ENCODE assay signal across 8 mouse cellular contexts in genomic region chr8:117802299-117802689, GRCm38 (mm10). TPM values are rescaled to one million over a fixed set of nuclear protein-coding genes. Genes with fewer than 3 reads are reported as not detected.
DNase-seq lines count a peak whose midpoint lies in the region; ATAC-seq lines count a peak whose summit lies in the region.

No protein-coding gene starts in this region.

- peak overlapping the region; percentile 95 for H3K27ac ChIP-seq in lung, embryonic 16.5 days (ENCODE audit: low read length)
- peak overlapping the region; percentile 90 for H3K27ac ChIP-seq in intestine, embryonic 14.5 days (ENCODE audit: low read depth)
- H3K27ac ChIP-seq in midbrain, embryonic 14.5 days (replicated peaks; ENCODE audit: low read depth, low read length): peak overlapping the region; percentile 71; the same call in 1 of the 2 replicates

- WGBS in lung, embryonic 16.5 days: 3% methylated on average over 11 of the region's 11 CpGs
- 2% methylated on average over 11 of the region's 11 CpGs for WGBS in intestine, embryonic 14.5 days
- WGBS in midbrain, embryonic 14.5 days: 2% methylated on average over 11 of the region's 11 CpGs

- no peaks in the 10 kb centered on the region for H3K27me3 ChIP-seq in lung, embryonic 16.5 days (ENCODE audit: control insufficient read depth, insufficient read depth, low read depth, low read length)
- no peaks in the 10 kb centered on the region for H3K27me3 ChIP-seq in intestine, embryonic 14.5 days (replicated peaks; ENCODE audit: control insufficient read depth, insufficient read depth, low read length)
- H3K27me3 ChIP-seq in midbrain, embryonic 14.5 days (ENCODE audit: control insufficient read depth, insufficient read depth, low read length): no peaks in the 10 kb centered on the region

- H3K4me1 ChIP-seq in lung, embryonic 16.5 days (replicated peaks; ENCODE audit: control insufficient read depth, insufficient read depth, low read length): peaks cover 13% of the 10 kb centered on the region
- H3K4me1 ChIP-seq in intestine, embryonic 14.5 days (replicated peaks; ENCODE audit: control insufficient read depth, insufficient read depth, low read length): peaks cover 12% of the 10 kb centered on the region
- H3K4me1 ChIP-seq in midbrain, embryonic 14.5 days (ENCODE audit: control insufficient read depth, insufficient read depth, low read length): peaks cover 23% of the 10 kb centered on the region

- ATAC-seq in lung, embryonic 16.5 days (ENCODE audit: low read depth): peak; percentile 46
- ATAC-seq in intestine, embryonic 14.5 days (replicated peaks; ENCODE audit: low FRiP score, low TSS enrichment, low read depth): peak; percentile 64
- peak; percentile 62 for ATAC-seq in midbrain, embryonic 14.5 days (ENCODE audit: low FRiP score, low TSS enrichment)

- peak overlapping the region; percentile 83 for H3K4me2 ChIP-seq in lung, embryonic 16.5 days (ENCODE audit: low read depth, low read length)
- peak overlapping the region; percentile 66 for H3K4me2 ChIP-seq in intestine, embryonic 14.5 days (ENCODE audit: low read length)
- H3K4me2 ChIP-seq in midbrain, embryonic 14.5 days (ENCODE audit: low read length): peak overlapping the region; percentile 67

- H3K36me3 ChIP-seq in lung, embryonic 16.5 days (ENCODE audit: control insufficient read depth, insufficient read depth, low read length): peaks cover 7% of the 10 kb centered on the region; the same call in 1 of the 2 replicates
- H3K36me3 ChIP-seq in intestine, embryonic 14.5 days (ENCODE audit: control insufficient read depth, insufficient read depth, low read length): peaks cover 21% of the 10 kb centered on the region
- H3K36me3 ChIP-seq in midbrain, embryonic 14.5 days (ENCODE audit: control insufficient read depth, insufficient read depth, low read length): peaks cover 1% of the 10 kb centered on the region; the same call in 1 of the 2 replicates

- H3K9me3 ChIP-seq in lung, embryonic 16.5 days (ENCODE audit: control insufficient read depth, low read length): no peaks in the 10 kb centered on the region
- no peaks in the 10 kb centered on the region for H3K9me3 ChIP-seq in intestine, embryonic 14.5 days (ENCODE audit: control insufficient read depth, low read length)
- no peaks in the 10 kb centered on the region for H3K9me3 ChIP-seq in midbrain, embryonic 14.5 days (ENCODE audit: control insufficient read depth, low read length)

- peak overlapping the region; percentile 95 for H3K4me3 ChIP-seq in lung, embryonic 16.5 days (ENCODE audit: low read length)
- peak overlapping the region; percentile 93 for H3K4me3 ChIP-seq in intestine, embryonic 14.5 days (ENCODE audit: low read depth, low read length)
- H3K4me3 ChIP-seq in midbrain, embryonic 14.5 days (replicated peaks; ENCODE audit: low read depth, low read length): peak overlapping the region; percentile 61

- peak overlapping the region; percentile 71 for H3K9ac ChIP-seq in lung, embryonic 16.5 days (ENCODE audit: low read length)
- peak overlapping the region; percentile 55 for H3K9ac ChIP-seq in intestine, embryonic 14.5 days (ENCODE audit: low read length)
- H3K9ac ChIP-seq in midbrain, embryonic 14.5 days (replicated peaks; ENCODE audit: low read length): peak overlapping the region; percentile 31; the same call in 1 of the 2 replicates

- peak; percentile 21 for DNase-seq in cerebellum, adult 8-10 months
- no peak for DNase-seq in cerebellum, adult 18-20 months
- no peak for DNase-seq in lung, postnatal 10 days
- DNase-seq in intestine, embryonic 14.5 days (ENCODE audit: low spot score): no peak
- no peak for DNase-seq in midbrain, embryonic 14.5 days
- no peak for DNase-seq in adrenal gland, adult 2 months
- no peak for DNase-seq in layer of hippocampus, postnatal 25 days (ENCODE audit: extremely low spot score in 1 of 2, low spot score in 1 of 2)

RNA-seq across cellular contexts. Expression of gene Mphosph6, which starts 0.6 kb away (rescaled TPM):
- 53.5 and 58.1 TPM in 2 replicates for polyA plus RNA-seq in lung, embryonic 16.5 days (2015; fragmentation: Nextera tagmentation; extraction: Ambion mirVana)
- 52.6 and 53.9 TPM in 2 replicates for polyA plus RNA-seq in intestine, embryonic 14.5 days (2014; fragmentation: Nextera tagmentation; extraction: Ambion mirVana)
- polyA plus RNA-seq in midbrain, embryonic 14.5 days (2014; fragmentation: Nextera tagmentation; extraction: Ambion mirVana): 32.7 and 33.3 TPM in 2 replicates
- 10 to 100 TPM; 15.2 to 18.5 TPM for total RNA-seq in adrenal gland, adult 2 months (2021)
- polyA plus RNA-seq in adrenal gland, adult 2 months (2012; rRNA removed): 1.0 and 2.2 TPM in 2 replicates
- total RNA-seq in layer of hippocampus, postnatal 25 days (2021): 10 to 100 TPM; 18.1 to 24.8 TPM

Comparison
In these comparisons a context has a peak if more than half of its experiments do, and no peak if none do; other contexts are left out.
1. RNA of gene Mphosph6, which starts 0.6 kb away (polyA plus RNA-seq): 53.5 to 58.1 TPM in lung, embryonic 16.5 days, 52.6 to 53.9 TPM in intestine, embryonic 14.5 days and 32.7 to 33.3 TPM in midbrain, embryonic 14.5 days; 1.0 to 2.2 TPM in adrenal gland, adult 2 months; every median in the first group is over 10 times any median in the second.
2. Peak in every context shown above with its lines, with median percentiles within 50 percentile points of each other: ATAC-seq, H3K27ac ChIP-seq, H3K4me2 ChIP-seq, H3K4me3 ChIP-seq and H3K9ac ChIP-seq.